Mouse (Mus musculus): ENCODE results near the gene Rad17. TPM values are rescaled to one million over a fixed set of nuclear protein-coding genes. Genes with fewer than 3 reads are reported as not detected.

Gene Rad17
- polyA plus RNA-seq (2017; shearing (Covaris generic)), result 10 to 100 TPM; 22.2 to 28.6 (median 27.5) TPM

- peak; percentile 86 for ATAC-seq
Measured at GRCm38 (mm10) chr13:100650550-100651438, at the start of gene Rad17, which contains the start of gene Ak6. Gene Rad17 (minus strand): TSS chr13:100651051. Gene Ak6 (plus strand): TSS chr13:100650979.

- no peak for ATAC-seq
Measured at GRCm38 (mm10) chr13:100698866-100699265, 48.0 kb upstream of the Rad17 start.

- no peak for ATAC-seq
Measured at GRCm38 (mm10) chr13:100697541-100697940, 46.7 kb upstream of the Rad17 start.

GRCm38 (mm10) chr13:100687513-100687912 lies 36.7 kb upstream of the Rad17 start:
- ATAC-seq, result no peak

- ATAC-seq, result no peak
Measured at GRCm38 (mm10) chr13:100684355-100684754, 33.5 kb upstream of the Rad17 start.

- ATAC-seq, result no peak
Measured at GRCm38 (mm10) chr13:100682837-100683236, 32.0 kb upstream of the Rad17 start.

- no peak for ATAC-seq
Measured at GRCm38 (mm10) chr13:100681615-100682014, 30.8 kb upstream of the Rad17 start.

- no peak for ATAC-seq
Measured at GRCm38 (mm10) chr13:100675936-100676635, 25.2 kb upstream of the Rad17 start.

- peak; percentile 42 for ATAC-seq
Measured at GRCm38 (mm10) chr13:100670181-100670741, 19.4 kb upstream of the Rad17 start.

- ATAC-seq, result peak; percentile 73
Measured at GRCm38 (mm10) chr13:100669291-100670022, 18.6 kb upstream of the Rad17 start, which contains the start of gene Ccdc125. Gene Ccdc125 (plus strand): TSS chr13:100669717.

- ATAC-seq, result peak; percentile 77
Measured at GRCm38 (mm10) chr13:100659864-100660456, 9.1 kb upstream of the Rad17 start.

- ATAC-seq, result no peak
Measured at GRCm38 (mm10) chr13:100658091-100658490, 7.2 kb upstream of the Rad17 start.

- ATAC-seq, result no peak
Measured at GRCm38 (mm10) chr13:100651439-100652186, 762 bp upstream of the Rad17 start, which contains the start of gene Taf9. Gene Taf9 (plus strand): TSS chr13:100651579.

GRCm38 (mm10) chr13:100648223-100648622 lies 2.6 kb downstream of the Rad17 start:
- no peak for ATAC-seq

GRCm38 (mm10) chr13:100642471-100643209 lies 8.2 kb downstream of the Rad17 start:
- no peak for ATAC-seq

GRCm38 (mm10) chr13:100634106-100634691 lies 16.7 kb downstream of the Rad17 start:
- ATAC-seq, result no peak

- ATAC-seq, result no peak
Measured at GRCm38 (mm10) chr13:100622241-100622640, 28.6 kb downstream of the Rad17 start.

- ATAC-seq, result no peak
Measured at GRCm38 (mm10) chr13:100617583-100617982, 33.3 kb downstream of the Rad17 start.

- ATAC-seq, result peak; percentile 74
Measured at GRCm38 (mm10) chr13:100616181-100617087, 34.4 kb downstream of the Rad17 start, which contains the start of gene Marveld2. Gene Marveld2 (minus strand): TSS chr13:100616971.
